ENCODE assay signal across 8 mouse cellular contexts in genomic region chr15:98880978-98881655, GRCm38 (mm10). TPM values are rescaled to one million over a fixed set of nuclear protein-coding genes. Genes with fewer than 3 reads are reported as not detected.
A peak's percentile ranks its signal among the peaks of the same experiment; 100 is the strongest.
DNase-seq lines count a peak whose midpoint lies in the region; ATAC-seq lines count a peak whose summit lies in the region.

No protein-coding gene starts in this region.

- peaks cover 19% of the 10 kb centered on the region for H3K4me1 ChIP-seq in embryonic facial prominence, embryonic 13.5 days
- H3K4me1 ChIP-seq in limb, embryonic 13.5 days, result peaks cover 13% of the 10 kb centered on the region
- H3K4me1 ChIP-seq in midbrain, embryonic 16.5 days (ENCODE audit: control insufficient read depth, insufficient read depth, low read length), result peaks cover 19% of the 10 kb centered on the region

- H3K9ac ChIP-seq in embryonic facial prominence, embryonic 13.5 days, result peak overlapping the region; percentile 73
- peak overlapping the region; percentile 75 for H3K9ac ChIP-seq in limb, embryonic 13.5 days
- peak overlapping the region; percentile 73 for H3K9ac ChIP-seq in midbrain, embryonic 16.5 days (ENCODE audit: low read depth, low read length)

- H3K27ac ChIP-seq in embryonic facial prominence, embryonic 13.5 days, result peak overlapping the region; percentile 88
- peak overlapping the region; percentile 70; the same call in 1 of the 2 replicates for H3K27ac ChIP-seq in limb, embryonic 13.5 days
- peak overlapping the region; percentile 84 for H3K27ac ChIP-seq in midbrain, embryonic 16.5 days (ENCODE audit: low read length)

- peak; percentile 95 for ATAC-seq in embryonic facial prominence, embryonic 13.5 days (ENCODE audit: insufficient number of reproducible peaks, insufficient read depth, low FRiP score, low TSS enrichment, low read depth)
- ATAC-seq in limb, embryonic 13.5 days (ENCODE audit: low FRiP score, low read depth), result peak; percentile 96
- peak; percentile 96 for ATAC-seq in midbrain, embryonic 16.5 days

- H3K36me3 ChIP-seq in embryonic facial prominence, embryonic 13.5 days, result peaks cover 5% of the 10 kb centered on the region; the same call in 1 of the 2 replicates
- H3K36me3 ChIP-seq in limb, embryonic 13.5 days, result peaks cover 4% of the 10 kb centered on the region; the same call in 1 of the 2 replicates
- peaks cover 3% of the 10 kb centered on the region for H3K36me3 ChIP-seq in midbrain, embryonic 16.5 days (ENCODE audit: control insufficient read depth, insufficient read depth, low read length)

- H3K4me2 ChIP-seq in embryonic facial prominence, embryonic 13.5 days, result peak overlapping the region; percentile 82
- peak overlapping the region; percentile 86 for H3K4me2 ChIP-seq in limb, embryonic 13.5 days (replicated peaks)
- peak overlapping the region; percentile 71 for H3K4me2 ChIP-seq in midbrain, embryonic 16.5 days (ENCODE audit: low read length)

- H3K27me3 ChIP-seq in embryonic facial prominence, embryonic 13.5 days, result no peaks in the 10 kb centered on the region
- H3K27me3 ChIP-seq in limb, embryonic 13.5 days, result no peaks in the 10 kb centered on the region
- no peaks in the 10 kb centered on the region for H3K27me3 ChIP-seq in midbrain, embryonic 16.5 days (ENCODE audit: control insufficient read depth, insufficient read depth, low read depth, low read length)

- DNase-seq in 3T3-L1 (ENCODE audit: low read depth, low spot score), result peak; percentile 99
- DNase-seq in adrenal gland, postnatal 36 days, result peak; percentile 93 to 95
- DNase-seq in heart, adult 18-20 months, result peak; percentile 92 to 96
- DNase-seq in kidney, adult 8-10 months, result peak; percentile 96 to 97
- peak; percentile 83 to 90 for DNase-seq in spleen, postnatal 10 days (ENCODE audit: low spot score in 2 of 2)

- peak overlapping the region; percentile 68 for H3K4me3 ChIP-seq in embryonic facial prominence, embryonic 13.5 days
- peak overlapping the region; percentile 67 for H3K4me3 ChIP-seq in limb, embryonic 13.5 days
- H3K4me3 ChIP-seq in midbrain, embryonic 16.5 days (ENCODE audit: low read depth, low read length), result peak overlapping the region; percentile 74

- under 1% methylated on average over 48 of the region's 48 CpGs for WGBS in embryonic facial prominence, embryonic 13.5 days
- WGBS in limb, embryonic 13.5 days, result under 1% methylated on average over 48 of the region's 48 CpGs
- under 1% methylated on average over 46 of the region's 48 CpGs for WGBS in midbrain, embryonic 16.5 days

- no peaks in the 10 kb centered on the region for H3K9me3 ChIP-seq in embryonic facial prominence, embryonic 13.5 days
- H3K9me3 ChIP-seq in limb, embryonic 13.5 days, result no peaks in the 10 kb centered on the region
- H3K9me3 ChIP-seq in midbrain, embryonic 16.5 days (replicated peaks; ENCODE audit: control insufficient read depth, low read length, poor library complexity, severe bottlenecking), result no peaks in the 10 kb centered on the region

RNA-seq across cellular contexts. Expression of gene Kmt2d, which starts 10.1 kb away (rescaled TPM):
- total RNA-seq in adrenal gland, postnatal 36 days (2021), result 10 to 100 TPM; 52.1 to 79.5 TPM
- polyA plus RNA-seq in embryonic facial prominence, embryonic 13.5 days (2015; fragmentation: Nextera tagmentation; extraction: Ambion mirVana), result 14.4 and 15.2 TPM in 2 replicates
- 10 to 100 TPM; 47.0 to 58.4 TPM for total RNA-seq in heart, adult 18-20 months (2021)
- polyA plus RNA-seq in limb, embryonic 13.5 days (2015; fragmentation: Nextera tagmentation; extraction: Ambion mirVana), result 14.7 and 14.9 TPM in 2 replicates
- polyA plus RNA-seq in midbrain, embryonic 16.5 days (2015; fragmentation: Nextera tagmentation; extraction: Ambion mirVana), result 10.1 and 11.8 TPM in 2 replicates

RNA-seq across cellular contexts. Expression of gene Rhebl1, which starts 13.2 kb away (rescaled TPM):
- total RNA-seq in adrenal gland, postnatal 36 days (2021), result 1 to 10 TPM; 2.2 to 2.9 TPM
- 22.9 and 23.4 TPM in 2 replicates for polyA plus RNA-seq in embryonic facial prominence, embryonic 13.5 days (2015; fragmentation: Nextera tagmentation; extraction: Ambion mirVana)
- total RNA-seq in heart, adult 18-20 months (2021), result 1 to 10 TPM; 1.5 to 2.2 TPM
- polyA plus RNA-seq in limb, embryonic 13.5 days (2015; fragmentation: Nextera tagmentation; extraction: Ambion mirVana), result 18.4 and 20.1 TPM in 2 replicates
- 37.2 and 38.7 TPM in 2 replicates for polyA plus RNA-seq in midbrain, embryonic 16.5 days (2015; fragmentation: Nextera tagmentation; extraction: Ambion mirVana)

RNA-seq across cellular contexts. Expression of gene Dhh, which starts 17.2 kb away (rescaled TPM):
- total RNA-seq in adrenal gland, postnatal 36 days (2021), result 1 to 10 TPM; 2.2 to 3.0 TPM
- 0.52 and 0.54 TPM in 2 replicates for polyA plus RNA-seq in embryonic facial prominence, embryonic 13.5 days (2015; fragmentation: Nextera tagmentation; extraction: Ambion mirVana)
- total RNA-seq in heart, adult 18-20 months (2021), result 1 to 10 TPM in 1 of 2 experiments, under 1 TPM in 1; 0.87 to 1.8 TPM
- polyA plus RNA-seq in limb, embryonic 13.5 days (2015; fragmentation: Nextera tagmentation; extraction: Ambion mirVana), result 0.59 and 0.80 TPM in 2 replicates
- 0.36 and 0.39 TPM in 2 replicates for polyA plus RNA-seq in midbrain, embryonic 16.5 days (2015; fragmentation: Nextera tagmentation; extraction: Ambion mirVana)

RNA-seq across cellular contexts. Expression of gene Lmbr1l, which starts 36.9 kb away (rescaled TPM):
- total RNA-seq in adrenal gland, postnatal 36 days (2021), result 10 to 100 TPM; 14.0 to 15.5 TPM
- polyA plus RNA-seq in embryonic facial prominence, embryonic 13.5 days (2015; fragmentation: Nextera tagmentation; extraction: Ambion mirVana), result 26.8 and 27.8 TPM in 2 replicates
- 1 to 10 TPM; 7.4 to 9.8 TPM for total RNA-seq in heart, adult 18-20 months (2021)
- 22.5 and 26.1 TPM in 2 replicates for polyA plus RNA-seq in limb, embryonic 13.5 days (2015; fragmentation: Nextera tagmentation; extraction: Ambion mirVana)
- polyA plus RNA-seq in midbrain, embryonic 16.5 days (2015; fragmentation: Nextera tagmentation; extraction: Ambion mirVana), result 27.9 and 33.5 TPM in 2 replicates

RNA-seq across cellular contexts. Expression of gene Prkag1, which starts 49.8 kb away (rescaled TPM):
- 10 to 100 TPM; 68.3 to 87.0 TPM for total RNA-seq in adrenal gland, postnatal 36 days (2021)
- polyA plus RNA-seq in embryonic facial prominence, embryonic 13.5 days (2015; fragmentation: Nextera tagmentation; extraction: Ambion mirVana), result 90.4 and 92.5 TPM in 2 replicates
- total RNA-seq in heart, adult 18-20 months (2021), result 100 to 1,000 TPM; 107 to 125 TPM
- 93.4 and 94.5 TPM in 2 replicates for polyA plus RNA-seq in limb, embryonic 13.5 days (2015; fragmentation: Nextera tagmentation; extraction: Ambion mirVana)
- 72.9 and 73.1 TPM in 2 replicates for polyA plus RNA-seq in midbrain, embryonic 16.5 days (2015; fragmentation: Nextera tagmentation; extraction: Ambion mirVana)

Comparison
In these comparisons a context has a peak if more than half of its experiments do, and no peak if none do; other contexts are left out.
1. Peak in every context shown above with its lines: DNase-seq, ATAC-seq, H3K4me3 ChIP-seq and H3K27ac ChIP-seq.